Mouse (Mus musculus) liver, embryonic 12.5 days (tissue): ENCODE results near the gene Gm379. TPM values are rescaled to one million over a fixed set of nuclear protein-coding genes. Genes with fewer than 3 reads are reported as not detected.

ENCODE experiments used
- ATAC-seq: fragments of 200-750 bp; cut with Nextera tagmentation; 2 replicates; pipeline ENCODE4 v1.8.0; 2017; ENCODE audit warnings: moderate number of reproducible peaks, mild to moderate bottlenecking, moderate library complexity
- H3K27ac ChIP-seq: fragments of 300-500 bp; sonication (generic); 2 replicates; pipeline ENCODE4 v1.5.1; 2016; ENCODE audit warnings: mild to moderate bottlenecking
- H3K27me3 ChIP-seq: fragments of 300-500 bp; sonication (generic); replicated peaks from 2 replicates; pipeline ENCODE4 v1.6.1; 2016; ENCODE audit warnings: mild to moderate bottlenecking, moderate library complexity
- H3K36me3 ChIP-seq: fragments of 300-500 bp; sonication (generic); 2 replicates; pipeline ENCODE4 v1.6.1; 2016; ENCODE audit warnings: mild to moderate bottlenecking, moderate library complexity
- H3K4me1 ChIP-seq: fragments of 300-500 bp; sonication (generic); 2 replicates; pipeline ENCODE4 v1.6.1; 2016
- H3K4me2 ChIP-seq: fragments of 300-500 bp; sonication (generic); 2 replicates; pipeline ENCODE4 v1.6.1; 2016; ENCODE audit warnings: mild to moderate bottlenecking, moderate library complexity
- H3K4me3 ChIP-seq: fragments of 300-500 bp; sonication (generic); 2 replicates; pipeline ENCODE4 v1.5.1; 2016; ENCODE audit warnings: mild to moderate bottlenecking, moderate library complexity
- H3K9ac ChIP-seq: fragments of 300-500 bp; sonication (generic); 2 replicates; pipeline ENCODE4 v1.6.1; 2016; ENCODE audit warnings: mild to moderate bottlenecking, moderate library complexity
- H3K9me3 ChIP-seq: fragments of 300-500 bp; sonication (generic); replicated peaks from 2 replicates; pipeline ENCODE4 v1.6.1; 2016; ENCODE audit warnings: mild to moderate bottlenecking, moderate library complexity
- WGBS: fragments of 180-500 bp; shearing (Covaris S2); methylation state at CpG from one replicate; pipeline ENCODE4 v1.1.7; 2016; ENCODE audit not compliant: insufficient replicate concordance; 5-methylcytosine and 5-hydroxymethylcytosine counted together
- polyA plus RNA-seq: library from polyadenylated mRNA; unstranded; fragments of >200 nt; fragmentation: Nextera tagmentation; extraction: Ambion mirVana; gene quantifications from 2 replicates; pipeline ENCODE4 v1.2.1, GENCODE M21; 2016

Gene Gm379
- not detected in 2 replicates for polyA plus RNA-seq

DNA sequence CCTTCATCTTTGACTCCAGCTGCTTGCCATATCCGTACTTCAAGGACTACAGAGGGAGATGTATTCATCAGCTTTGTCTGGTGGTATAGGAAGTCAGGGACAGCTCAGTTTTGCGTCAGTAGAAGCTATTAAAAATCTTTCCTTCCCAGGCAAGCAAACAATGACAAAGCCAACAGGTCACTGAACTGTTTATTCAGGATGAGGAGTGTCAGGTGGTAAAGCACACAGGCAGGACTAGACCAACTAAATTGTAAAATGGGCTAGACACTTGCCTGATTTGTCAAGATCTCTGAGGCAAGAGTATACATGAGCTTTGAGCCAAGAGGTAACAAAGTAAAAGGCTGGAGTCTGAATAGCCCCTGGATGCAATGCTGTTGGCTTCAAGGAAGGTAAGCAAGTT lies at the start of gene Gm379:
Gm379 (minus strand) TSS at position 7 of the 400 bp plus-strand sequence.
- no peaks in the 10 kb centered on the region for H3K27me3 ChIP-seq
- WGBS = 45% methylated on average over 2 of the region's 2 CpGs
- H3K4me3 ChIP-seq = no peak within 1 kb of the TSS
- no peaks in the 10 kb centered on the region for H3K9me3 ChIP-seq
- no peak within 1 kb of the TSS for H3K9ac ChIP-seq
- H3K4me1 ChIP-seq = no peaks in the 10 kb centered on the region
- H3K27ac ChIP-seq = no peak within 1 kb of the TSS
- H3K36me3 ChIP-seq = no peaks in the 10 kb centered on the region
- ATAC-seq = no peak
- no peak within 1 kb of the TSS for H3K4me2 ChIP-seq

GRCm38 (mm10) chrX:108704312-108704711 lies 39.6 kb upstream of the Gm379 start:
- H3K4me2 ChIP-seq = no peak overlapping the region
- no peak overlapping the region for H3K4me3 ChIP-seq
- H3K36me3 ChIP-seq = no peaks in the 10 kb centered on the region
- no peaks in the 10 kb centered on the region for H3K9me3 ChIP-seq
- no peak overlapping the region for H3K27ac ChIP-seq
- no peak overlapping the region for H3K9ac ChIP-seq
- WGBS = 73% methylated on average over 2 of the region's 2 CpGs
- H3K27me3 ChIP-seq = no peaks in the 10 kb centered on the region
- no peak for ATAC-seq
- no peaks in the 10 kb centered on the region for H3K4me1 ChIP-seq

DNA sequence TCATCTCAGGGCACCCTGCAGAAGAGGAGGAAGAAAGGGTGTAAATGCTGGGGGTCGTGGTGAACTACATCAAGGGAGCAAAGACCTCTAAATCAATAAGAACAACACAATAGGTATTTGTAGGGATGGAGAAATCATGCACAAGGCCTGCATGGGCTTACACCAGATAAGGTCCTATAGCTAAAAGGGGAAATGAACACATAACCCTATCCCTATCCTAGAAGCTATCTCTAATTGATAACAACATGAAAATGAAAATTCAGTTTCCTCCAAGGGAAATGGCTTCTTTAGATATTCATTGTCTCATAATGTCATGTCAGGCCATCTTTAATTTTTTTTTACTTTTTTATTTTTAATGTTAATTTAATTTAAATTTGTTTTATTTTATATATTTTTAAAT lies 4.2 kb upstream of the Gm379 start:
- no peak overlapping the region for H3K4me2 ChIP-seq
- H3K27me3 ChIP-seq = no peaks in the 10 kb centered on the region
- H3K36me3 ChIP-seq = no peaks in the 10 kb centered on the region
- H3K4me3 ChIP-seq = no peak overlapping the region
- 33% methylated on average over 1 of the region's 1 CpGs for WGBS
- no peak for ATAC-seq
- no peak overlapping the region for H3K27ac ChIP-seq
- H3K9me3 ChIP-seq = no peaks in the 10 kb centered on the region
- no peak overlapping the region for H3K9ac ChIP-seq
- H3K4me1 ChIP-seq = no peaks in the 10 kb centered on the region

DNA sequence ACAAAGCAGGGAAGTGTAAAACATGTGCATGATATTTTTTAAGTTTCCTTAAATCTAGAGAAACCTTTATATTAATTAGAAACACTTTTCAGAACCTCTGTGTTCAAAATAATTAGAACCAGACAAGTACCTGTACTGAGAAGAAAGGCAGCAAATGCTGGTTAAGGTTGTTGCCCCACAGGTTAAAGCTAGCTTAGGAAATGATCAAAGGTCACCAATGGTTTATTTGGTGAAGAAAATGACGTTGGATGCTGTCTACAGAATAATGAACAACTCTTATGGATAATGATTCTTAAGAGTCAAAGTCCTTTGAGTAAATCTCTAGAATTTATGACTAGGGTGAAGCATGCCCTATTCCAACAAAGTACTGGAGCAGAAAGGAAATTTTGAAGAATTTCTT lies 42.7 kb downstream of the Gm379 start:
- no peaks in the 10 kb centered on the region for H3K36me3 ChIP-seq
- no peak overlapping the region for H3K9ac ChIP-seq
- 23% methylated on average over 1 of the region's 1 CpGs for WGBS
- no peaks in the 10 kb centered on the region for H3K27me3 ChIP-seq
- no peaks in the 10 kb centered on the region for H3K4me1 ChIP-seq
- ATAC-seq = no peak
- H3K4me3 ChIP-seq = no peak overlapping the region
- H3K4me2 ChIP-seq = no peak overlapping the region
- no peaks in the 10 kb centered on the region for H3K9me3 ChIP-seq
- H3K27ac ChIP-seq = no peak overlapping the region

- Histone ChIP-seq H3K27me3 (no peaks in the 10 kb centered on the region), H3K9ac (no peak overlapping the region), H3K4me1 (no peaks in the 10 kb centered on the region), H3K27ac (no peak overlapping the region), H3K4me3 (no peak overlapping the region), H3K9me3 (no peaks in the 10 kb centered on the region), H3K36me3 (no peaks in the 10 kb centered on the region), H3K4me2 (no peak overlapping the region)
- 62% methylated on average over 1 of the region's 1 CpGs for WGBS
- ATAC-seq = no peak
Measured at GRCm38 (mm10) chrX:108620886-108621285, 43.8 kb downstream of the Gm379 start.

Other genes starting within 250 kb of the Gm379 start
- gene Brwd3, start 169.5 kb upstream of the Gm379 start, polyA plus RNA-seq = 1.3 and 1.6 TPM in 2 replicates